Mouse (Mus musculus): Measurements from ENCODE around the gene Psmd6. TPM values are rescaled to one million over a fixed set of nuclear protein-coding genes. Genes with fewer than 3 reads are reported as not detected.

Gene Psmd6
- 42.1 and 52.2 TPM in 2 replicates for polyA plus RNA-seq (2012; ENCODE audit: low replicate concordance)

DNA sequence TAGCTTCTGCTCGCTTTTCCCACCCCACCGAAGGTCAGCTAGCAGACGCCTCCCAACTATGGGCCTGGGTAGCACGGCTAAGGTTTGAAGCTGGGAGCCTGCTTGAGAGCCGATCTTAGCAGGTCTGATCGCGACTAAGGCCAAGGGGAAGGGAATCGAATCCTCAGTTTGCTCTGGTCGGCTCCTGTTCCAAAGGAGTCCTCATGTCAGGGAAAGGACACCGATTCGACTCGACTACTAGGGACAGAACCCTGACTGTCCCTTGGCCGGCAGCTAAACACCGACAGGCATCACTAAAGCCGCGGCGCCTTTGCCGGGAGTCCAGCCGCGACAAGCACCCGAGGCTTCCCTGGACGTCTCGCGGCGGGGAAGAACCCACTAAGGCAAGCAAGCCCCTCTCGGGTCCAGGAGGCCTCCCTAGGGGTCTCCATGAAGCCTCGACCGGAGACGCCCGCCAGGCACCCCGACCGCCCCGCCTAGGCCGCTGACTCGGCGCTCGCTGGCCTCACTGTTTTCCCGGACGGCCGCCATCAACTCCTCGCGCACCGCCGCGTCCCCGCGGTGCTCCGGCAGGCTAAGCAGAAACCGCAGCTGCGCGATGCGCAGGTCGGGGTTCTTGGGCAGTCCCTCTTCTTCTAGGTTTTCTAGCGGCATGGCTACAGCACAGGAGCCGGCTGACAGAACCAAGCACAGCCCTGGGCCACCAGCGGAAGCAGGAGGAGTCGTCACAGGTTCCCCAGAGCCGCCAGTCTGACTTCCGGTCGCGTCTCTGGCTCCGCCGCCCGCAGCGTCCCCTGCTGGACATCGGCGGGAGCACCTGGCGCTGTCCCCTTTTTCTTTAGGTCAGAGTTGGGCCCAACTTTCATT lies at the start of gene Psmd6:
Gene Psmd6 (minus strand): TSS at position 755 of the 867 bp plus-strand sequence.

Other genes starting within 250 kb of the Psmd6 start
- gene Gm281, start 206.5 kb downstream of the Psmd6 start, polyA plus RNA-seq (2012; ENCODE audit: low replicate concordance) = not detected in 2 replicates
- 11.5 and 26.4 TPM in 2 replicates for gene Atxn7, start 159.5 kb downstream of the Psmd6 start, polyA plus RNA-seq (2012; ENCODE audit: low replicate concordance)
- 3.3 and 6.3 TPM in 2 replicates for gene Thoc7, start 159.1 kb downstream of the Psmd6 start, polyA plus RNA-seq (2012; ENCODE audit: low replicate concordance)
- not detected in 2 replicates for gene Olfr720, start 65.9 kb upstream of the Psmd6 start, polyA plus RNA-seq (2012; ENCODE audit: low replicate concordance)
- 0.05 TPM in 1 of 2 replicates, not detected in the other for gene Olfr31, start 201.8 kb upstream of the Psmd6 start, polyA plus RNA-seq (2012; ENCODE audit: low replicate concordance)
- gene Il3ra, start 225.3 kb upstream of the Psmd6 start, polyA plus RNA-seq (2012; ENCODE audit: low replicate concordance) = 24.9 and 27.2 TPM in 2 replicates

Data from leukemia stem cell, adult 10-12 weeks (primary cell).